Mouse (Mus musculus) lung, embryonic 16.5 days (tissue): Measurements from ENCODE around the gene Tgoln1. TPM values are rescaled to one million over a fixed set of nuclear protein-coding genes. Genes with fewer than 3 reads are reported as not detected.

Source experiments
- ATAC-seq: fragments of 200-750 bp; cut with Nextera tagmentation; 2 replicates; pipeline ENCODE4 v1.8.0; 2017; ENCODE audit warnings: low read depth, mild to moderate bottlenecking, moderate library complexity
- H3K27ac ChIP-seq: fragments of 300-500 bp; sonication (generic); 2 replicates; pipeline ENCODE4 v1.5.1; 2014; ENCODE audit warnings: mild to moderate bottlenecking, control low read depth, low read length
- H3K27me3 ChIP-seq: fragments of 300-500 bp; sonication (generic); 2 replicates; pipeline ENCODE4 v1.6.1; 2014; ENCODE audit warnings: low read depth, low read length, mixed read lengths; ENCODE audit not compliant: control insufficient read depth, insufficient read depth
- H3K36me3 ChIP-seq: fragments of 300-500 bp; sonication (generic); 2 replicates; pipeline ENCODE4 v1.6.1; 2014; ENCODE audit warnings: low read length; ENCODE audit not compliant: control insufficient read depth, insufficient read depth
- H3K4me1 ChIP-seq: fragments of 300-500 bp; sonication (generic); replicated peaks from 2 replicates; pipeline ENCODE4 v1.6.1; 2014; ENCODE audit warnings: low read length, mixed read lengths; ENCODE audit not compliant: control insufficient read depth, insufficient read depth
- H3K4me2 ChIP-seq: fragments of 300-500 bp; sonication (generic); 2 replicates; pipeline ENCODE4 v1.6.1; 2014; ENCODE audit warnings: low read depth, low read length, control low read depth
- H3K4me3 ChIP-seq: fragments of 300-500 bp; sonication (generic); 2 replicates; pipeline ENCODE4 v1.5.1; 2014; ENCODE audit warnings: mild to moderate bottlenecking, low read length, control low read depth
- H3K9ac ChIP-seq: fragments of 300-500 bp; sonication (generic); 2 replicates; pipeline ENCODE4 v1.6.1; 2014; ENCODE audit warnings: low read length, control low read depth
- H3K9me3 ChIP-seq: fragments of 300-500 bp; sonication (generic); 2 replicates; pipeline ENCODE4 v1.6.1; 2016; ENCODE audit warnings: low read length; ENCODE audit not compliant: control insufficient read depth
- whole genome bisulfite sequencing: fragments of 180-500 bp; shearing (Covaris S2); extraction: QIAGEN DNeasy Blood & Tissue Kit; methylation state at CpG from one replicate; pipeline ENCODE4 v1.1.7; 2014; 5-methylcytosine and 5-hydroxymethylcytosine counted together
- polyA plus RNA-seq: library from polyadenylated mRNA; unstranded; fragments of >200 nt; fragmentation: Nextera tagmentation; extraction: Ambion mirVana; gene quantifications from 2 replicates; pipeline ENCODE4 v1.2.1, GENCODE M21; 2015

Gene Tgoln1
- polyA plus RNA-seq, 1 experiment from 2014 or later: 45.6 TPM

DNA sequence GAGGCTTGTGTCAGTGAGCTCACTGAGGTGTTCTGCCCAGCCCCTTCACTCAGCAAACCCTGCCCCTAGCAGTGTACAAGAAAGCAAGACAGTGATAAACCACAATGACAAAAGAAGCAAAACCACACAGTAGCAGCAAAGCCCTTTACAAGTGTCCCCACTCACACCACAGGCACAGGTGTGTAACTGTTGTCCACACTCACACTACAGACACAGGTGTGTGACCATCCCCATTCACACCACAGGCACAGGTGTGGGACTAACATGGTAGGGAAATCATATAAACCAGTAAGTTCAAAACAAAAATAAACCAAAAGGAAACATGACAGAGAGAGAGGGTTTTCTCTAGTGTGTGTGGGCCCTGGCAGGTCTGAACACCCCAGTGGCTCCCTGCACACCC lies 28.5 kb downstream of the Tgoln1 start:
- Histone ChIP-seq H3K4me2 (no peak overlapping the region), H3K4me1 (no peaks in the 10 kb centered on the region), H3K9me3 (no peaks in the 10 kb centered on the region), H3K27ac (no peak overlapping the region), H3K27me3 (no peaks in the 10 kb centered on the region), H3K36me3 (peaks cover 3% of the 10 kb centered on the region; the same call in 1 of the 2 replicates), H3K9ac (no peak overlapping the region), H3K4me3 (no peak overlapping the region)
- no peak for ATAC-seq

DNA sequence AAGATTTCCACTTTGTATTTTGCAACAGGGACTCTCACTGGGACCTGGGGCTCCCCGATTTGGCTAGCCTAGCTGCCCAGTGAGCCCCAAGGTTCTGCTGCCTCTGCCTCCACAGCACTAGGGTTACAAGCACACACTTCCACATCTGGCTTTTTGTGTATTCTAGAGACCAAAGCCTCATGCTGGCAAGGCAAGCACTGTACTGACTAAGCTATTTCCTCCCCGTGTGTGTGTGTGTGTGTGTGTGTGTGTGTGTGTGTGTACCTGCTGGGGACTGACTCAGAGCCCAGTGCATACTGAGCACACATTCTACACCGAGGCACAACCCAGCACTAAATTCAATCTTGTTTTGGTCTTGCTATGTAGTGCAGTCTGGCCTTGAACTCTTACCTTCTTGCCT lies 30.1 kb downstream of the Tgoln1 start:
- H3K9ac ChIP-seq: no peak overlapping the region
- no peaks in the 10 kb centered on the region for H3K27me3 ChIP-seq
- no peak for ATAC-seq
- WGBS: 77% methylated on average over 3 of the region's 3 CpGs
- no peak overlapping the region for H3K27ac ChIP-seq
- H3K4me2 ChIP-seq: no peak overlapping the region
- H3K4me1 ChIP-seq: no peaks in the 10 kb centered on the region
- no peaks in the 10 kb centered on the region for H3K9me3 ChIP-seq
- peaks cover 3% of the 10 kb centered on the region; the same call in 1 of the 2 replicates for H3K36me3 ChIP-seq
- no peak overlapping the region for H3K4me3 ChIP-seq

DNA sequence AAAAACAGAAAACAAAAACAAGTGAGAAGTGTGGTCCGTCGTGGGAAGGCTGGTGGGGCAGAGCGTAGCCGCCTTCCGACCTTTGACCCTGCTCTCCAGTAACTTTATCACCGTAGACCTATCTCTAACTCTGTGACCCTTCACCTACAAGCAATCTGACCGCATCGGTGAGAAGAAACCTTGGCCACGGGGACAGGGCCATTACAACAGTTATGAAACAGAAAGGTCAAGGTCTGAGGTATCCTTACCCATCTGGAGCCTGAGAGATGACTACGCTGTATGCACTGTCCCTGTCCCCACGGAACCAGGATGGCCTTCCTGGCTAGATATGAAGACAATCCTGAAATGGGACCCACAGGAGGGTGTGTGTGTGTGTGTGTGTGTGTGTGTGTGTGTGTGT lies 32.6 kb downstream of the Tgoln1 start:
- Histone ChIP-seq H3K4me3 (no peak overlapping the region), H3K4me1 (no peaks in the 10 kb centered on the region), H3K9ac (no peak overlapping the region), H3K36me3 (peaks cover 3% of the 10 kb centered on the region; the same call in 1 of the 2 replicates), H3K27ac (no peak overlapping the region), H3K4me2 (no peak overlapping the region), H3K9me3 (no peaks in the 10 kb centered on the region), H3K27me3 (no peaks in the 10 kb centered on the region)
- WGBS: 67% methylated on average over 11 of the region's 11 CpGs
- no peak for ATAC-seq

DNA sequence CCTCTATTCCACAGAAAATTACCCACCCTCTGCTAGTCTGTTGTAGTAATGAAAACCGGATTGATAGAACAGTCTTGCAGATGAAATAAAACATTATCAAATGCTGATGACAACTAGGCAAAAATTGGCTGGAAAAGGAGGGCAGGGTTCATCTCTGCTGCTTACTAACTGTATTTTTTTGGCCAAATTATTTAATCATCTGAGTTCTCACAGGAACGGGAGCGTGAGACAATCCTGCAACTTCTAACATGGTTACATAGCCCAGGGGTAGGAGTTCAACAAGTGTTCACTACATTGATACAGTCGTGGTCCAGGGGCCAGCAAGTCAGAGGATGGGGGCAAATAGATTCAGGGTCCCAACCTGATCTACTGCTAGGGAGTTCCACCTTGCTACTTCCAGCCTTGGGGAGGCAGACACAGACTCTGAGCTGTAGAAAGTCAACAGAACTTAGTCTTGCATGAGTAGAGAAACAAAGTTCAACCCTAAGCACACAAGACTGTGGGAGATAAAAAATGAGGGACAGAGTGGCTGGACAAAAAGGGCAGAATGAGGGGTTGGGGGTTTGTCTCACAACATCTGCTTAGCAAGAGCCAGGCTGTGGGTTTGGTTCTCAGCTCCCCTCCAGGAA lies 33.5 kb downstream of the Tgoln1 start:
- Histone ChIP-seq H3K4me1 (no peaks in the 10 kb centered on the region), H3K27ac (no peak overlapping the region), H3K27me3 (no peaks in the 10 kb centered on the region), H3K9ac (no peak overlapping the region), H3K36me3 (peaks cover 3% of the 10 kb centered on the region; the same call in 1 of the 2 replicates), H3K9me3 (no peaks in the 10 kb centered on the region), H3K4me2 (no peak overlapping the region), H3K4me3 (no peak overlapping the region)
- no peak for ATAC-seq
- 81% methylated on average over 4 of the region's 4 CpGs for WGBS

DNA sequence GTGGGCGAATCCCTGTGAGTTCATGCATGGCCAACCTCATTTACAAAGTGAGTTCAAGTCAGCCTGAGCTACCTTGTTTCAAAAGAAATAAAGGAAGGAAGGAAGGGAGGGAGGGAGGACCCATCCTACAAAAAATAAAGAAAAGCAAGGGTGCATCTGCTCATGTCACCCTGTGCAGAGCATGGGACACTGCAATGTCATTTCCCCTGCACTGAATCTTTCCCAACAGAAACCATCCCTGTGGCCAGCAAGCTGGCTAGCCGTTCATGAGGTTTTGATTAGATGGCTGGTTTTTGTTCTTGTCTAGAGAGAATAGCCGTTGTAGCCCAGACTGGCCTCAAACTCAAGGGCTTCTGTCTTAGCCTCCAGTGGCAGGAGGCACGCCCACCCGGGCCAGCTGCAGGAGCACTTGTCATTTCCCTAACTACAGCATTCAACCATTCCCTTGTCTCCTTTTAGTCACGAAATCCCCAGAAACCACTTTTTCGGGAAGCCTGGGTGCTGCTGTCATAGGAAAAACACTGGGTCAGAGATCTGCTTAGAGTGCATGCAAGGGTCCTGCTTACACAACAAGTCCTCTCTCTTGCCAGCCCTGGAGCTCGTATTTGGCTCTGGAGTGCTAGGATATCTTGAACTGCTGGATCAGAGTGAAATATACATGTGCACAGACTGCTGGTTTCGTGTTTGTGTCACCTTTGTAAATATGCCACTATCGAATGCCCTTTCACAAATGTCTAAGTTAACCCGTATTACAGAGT lies 35.0 kb downstream of the Tgoln1 start:
- Histone ChIP-seq H3K4me3 (no peak overlapping the region), H3K27ac (no peak overlapping the region), H3K27me3 (no peaks in the 10 kb centered on the region), H3K9me3 (no peaks in the 10 kb centered on the region), H3K4me1 (no peaks in the 10 kb centered on the region), H3K9ac (no peak overlapping the region), H3K4me2 (no peak overlapping the region), H3K36me3 (no peaks in the 10 kb centered on the region; the same call in 1 of the 2 replicates)
- 74% methylated on average over 11 of the region's 11 CpGs for WGBS
- no peak for ATAC-seq

DNA sequence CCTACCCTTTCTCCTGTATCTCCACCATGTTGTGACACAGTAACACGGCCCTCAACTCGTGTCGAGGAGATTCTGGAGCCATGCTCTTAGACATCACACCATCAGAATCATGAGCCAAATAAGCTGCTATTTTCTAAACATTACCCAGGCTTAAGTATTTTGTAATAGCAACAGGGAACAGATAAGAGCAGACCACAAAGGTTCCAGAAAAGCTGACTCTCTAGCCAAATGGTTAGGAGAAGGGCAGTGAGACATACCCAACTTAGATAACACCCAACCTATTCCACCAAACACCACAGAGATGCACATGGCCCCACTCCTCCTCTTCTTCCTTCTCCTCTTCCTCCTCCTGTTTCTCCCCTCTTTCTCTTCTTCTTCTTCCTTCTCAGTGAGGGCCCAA lies 40.8 kb downstream of the Tgoln1 start:
- ATAC-seq: no peak
- Histone ChIP-seq H3K36me3 (0 out of 2 replicates have a peak, but pooled peaks cover 4% of the 10 kb centered on the region), H3K4me3 (no peak overlapping the region), H3K9me3 (no peaks in the 10 kb centered on the region), H3K27ac (no peak overlapping the region), H3K27me3 (no peaks in the 10 kb centered on the region), H3K4me2 (no peak overlapping the region), H3K4me1 (no peaks in the 10 kb centered on the region), H3K9ac (no peak overlapping the region)
- WGBS: 85% methylated on average over 3 of the region's 3 CpGs

DNA sequence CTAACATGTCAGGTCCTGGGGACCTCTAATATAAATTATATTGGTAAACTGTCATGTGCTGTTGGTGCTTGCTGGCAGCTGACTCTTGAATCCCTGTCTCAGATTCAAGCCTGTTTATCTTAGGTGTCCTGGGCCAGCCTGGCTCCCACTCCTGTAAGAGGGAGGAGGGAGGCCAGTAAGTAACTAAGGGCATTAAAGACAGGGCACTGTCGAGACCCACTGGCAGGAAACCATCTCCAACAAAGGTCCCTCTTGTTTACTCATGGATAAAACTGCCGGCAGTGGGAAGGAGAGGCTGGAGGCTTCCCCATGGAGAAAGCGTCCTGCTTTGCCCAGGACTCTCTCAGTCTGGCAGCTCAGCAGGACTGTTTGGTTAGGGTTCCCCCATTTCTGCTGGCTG lies 45.0 kb downstream of the Tgoln1 start:
- no peak overlapping the region for H3K9ac ChIP-seq
- H3K27ac ChIP-seq: no peak overlapping the region
- WGBS: 24% methylated on average over 3 of the region's 3 CpGs
- H3K4me2 ChIP-seq: no peak overlapping the region
- no peaks in the 10 kb centered on the region for H3K27me3 ChIP-seq
- no peaks in the 10 kb centered on the region for H3K4me1 ChIP-seq
- H3K9me3 ChIP-seq: no peaks in the 10 kb centered on the region
- ATAC-seq: no peak
- H3K36me3 ChIP-seq: peaks cover 7% of the 10 kb centered on the region; the same call in 1 of the 2 replicates
- H3K4me3 ChIP-seq: no peak overlapping the region

DNA sequence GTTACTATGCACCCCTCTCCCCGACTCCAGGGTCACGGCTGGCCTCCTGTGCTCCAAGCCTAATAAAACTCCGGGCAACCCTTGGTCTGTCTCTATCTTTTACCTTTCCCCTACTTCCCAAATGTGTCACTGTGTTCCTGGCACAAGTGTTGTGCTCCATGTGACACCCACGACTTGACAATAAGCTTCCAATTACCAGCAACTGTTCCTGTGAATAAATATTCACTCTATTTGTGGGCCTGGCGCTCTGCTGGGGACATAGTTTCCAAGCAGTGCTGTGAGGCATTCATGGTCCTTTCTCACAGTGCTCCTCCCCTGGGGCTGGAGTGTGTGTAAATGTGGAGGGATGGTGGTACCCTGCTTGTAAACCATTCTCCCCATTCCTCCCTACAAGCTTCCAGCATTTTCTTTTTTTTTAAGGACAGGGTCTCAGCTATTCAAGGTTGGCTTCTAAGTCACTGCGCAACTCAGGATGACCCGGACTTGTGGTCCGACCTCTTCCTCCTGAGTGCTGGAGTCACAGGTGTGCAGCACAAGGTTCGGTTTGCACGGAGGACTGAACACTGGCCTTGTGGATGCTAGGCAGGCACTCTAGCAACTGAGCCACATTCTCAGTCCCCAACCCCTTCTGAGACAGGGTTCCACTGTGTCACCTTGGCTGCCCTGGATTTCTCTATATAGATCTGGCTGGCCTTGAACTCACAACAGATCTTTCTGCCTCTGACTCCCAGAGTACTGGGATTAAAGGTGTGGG lies 46.0 kb downstream of the Tgoln1 start:
- H3K27me3 ChIP-seq: no peaks in the 10 kb centered on the region
- no peaks in the 10 kb centered on the region for H3K4me1 ChIP-seq
- H3K9me3 ChIP-seq: no peaks in the 10 kb centered on the region
- H3K9ac ChIP-seq: no peak overlapping the region
- H3K27ac ChIP-seq: no peak overlapping the region
- H3K4me2 ChIP-seq: no peak overlapping the region
- H3K36me3 ChIP-seq: peaks cover 7% of the 10 kb centered on the region; the same call in 1 of the 2 replicates
- no peak for ATAC-seq
- 87% methylated on average over 10 of the region's 10 CpGs for WGBS
- H3K4me3 ChIP-seq: no peak overlapping the region

DNA sequence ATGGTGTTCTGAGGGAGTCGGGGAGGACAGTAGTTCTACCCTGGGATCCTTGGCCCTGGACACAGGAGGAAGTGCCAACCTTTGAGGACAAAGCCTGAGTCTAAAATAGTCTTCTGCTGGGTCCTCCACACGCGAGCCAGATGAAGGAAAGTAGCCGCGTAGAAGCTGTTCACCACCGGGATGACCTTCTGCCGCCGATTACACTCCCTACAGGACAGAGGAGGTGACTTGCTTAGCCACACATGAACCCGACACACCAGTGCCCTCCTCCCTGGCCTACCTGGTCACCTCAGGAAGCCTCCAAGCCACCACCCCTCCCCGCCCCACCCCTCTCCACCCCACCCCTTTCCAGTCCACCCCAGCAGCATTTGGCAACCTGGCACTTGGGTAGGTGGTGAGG lies 48.1 kb downstream of the Tgoln1 start:
- no peaks in the 10 kb centered on the region for H3K9me3 ChIP-seq
- no peak overlapping the region for H3K4me2 ChIP-seq
- no peak overlapping the region for H3K4me3 ChIP-seq
- peaks cover 3% of the 10 kb centered on the region; the same call in 1 of the 2 replicates for H3K36me3 ChIP-seq
- no peaks in the 10 kb centered on the region for H3K4me1 ChIP-seq
- no peak overlapping the region for H3K27ac ChIP-seq
- no peaks in the 10 kb centered on the region for H3K27me3 ChIP-seq
- no peak overlapping the region for H3K9ac ChIP-seq
- ATAC-seq: no peak
- WGBS: 83% methylated on average over 10 of the region's 10 CpGs
